Mouse (Mus musculus) myocyte (in vitro differentiated cells): ENCODE measurements around the gene Timm17b.

ENCODE experiments used
- CEBPB ChIP-seq: IDR thresholded peaks from 2 replicates; pipeline ENCODE4 v1.6.1; 2011; ENCODE audit warnings: mild to moderate bottlenecking, moderate library complexity; ENCODE audit not compliant: poor library complexity, insufficient read depth, severe bottlenecking
- E2F4 ChIP-seq: IDR thresholded peaks from one replicate; pipeline ENCODE4 v1.6.1; 2011; ENCODE audit warnings: mild to moderate bottlenecking, control low read depth, moderate library complexity; ENCODE audit not compliant: insufficient read depth
- MAX ChIP-seq: IDR thresholded peaks from one replicate; pipeline ENCODE4 v1.6.1; 2011; ENCODE audit warnings: low read depth, mild to moderate bottlenecking, control low read depth
- MYOD1 ChIP-seq, 3 experiments: IDR thresholded peaks; one replicate each; pipeline ENCODE4 v1.6.1; 2011; ENCODE audit warnings: control low read depth in 2 of 3, low read depth in 2 of 3, mild to moderate bottlenecking in 2 of 3, moderate library complexity in 1 of 3; ENCODE audit not compliant: insufficient read length in 2 of 3, control insufficient read depth in 1 of 3
- MYOG ChIP-seq, 3 experiments: IDR thresholded peaks; one replicate each; pipeline ENCODE4 v1.6.1; 2011; ENCODE audit warnings: control low read depth in 2 of 3, low read depth in 2 of 3, mild to moderate bottlenecking in 2 of 3; ENCODE audit not compliant: insufficient read length in 2 of 3, control insufficient read depth in 1 of 3, insufficient read depth in 1 of 3
- POLR2A ChIP-seq: IDR thresholded peaks from one replicate; pipeline ENCODE4 v1.6.1; 2011; ENCODE audit warnings: low read depth, mild to moderate bottlenecking, control low read depth, moderate library complexity; ENCODE audit not compliant: insufficient read length
- POLR2AphosphoS2 ChIP-seq: IDR thresholded peaks from one replicate; pipeline ENCODE4 v1.6.1; 2011; ENCODE audit warnings: low read depth, control low read depth; ENCODE audit not compliant: insufficient read length
- REST ChIP-seq: IDR thresholded peaks from one replicate; pipeline ENCODE4 v1.6.1; 2011; ENCODE audit warnings: mild to moderate bottlenecking, control low read depth, moderate library complexity; ENCODE audit not compliant: insufficient read depth, insufficient read length
- SRF ChIP-seq: IDR thresholded peaks from one replicate; pipeline ENCODE4 v1.6.1; 2011; ENCODE audit warnings: low read depth; ENCODE audit not compliant: control insufficient read depth, insufficient read length
- TCF12 ChIP-seq: IDR thresholded peaks from one replicate; pipeline ENCODE4 v1.6.1; 2011; ENCODE audit warnings: mild to moderate bottlenecking, control low read depth; ENCODE audit not compliant: poor library complexity, insufficient read depth, severe bottlenecking
- TCF3 ChIP-seq: IDR thresholded peaks from one replicate; pipeline ENCODE4 v1.6.1; 2011; ENCODE audit warnings: low read depth, control low read depth; ENCODE audit not compliant: insufficient read length
- USF1 ChIP-seq: IDR thresholded peaks from one replicate; pipeline ENCODE4 v1.6.1; 2011; ENCODE audit warnings: low read depth, mild to moderate bottlenecking, control low read depth, moderate library complexity

GRCm38 (mm10) chrX:7937667-7938066 is 38.5 kb downstream of the Timm17b start:
- TF ChIP-seq E2F4 (no peak), TCF12 (no peak), CEBPB (no peak), MYOD1 (IDR thresholded peaks at IDR 0.05; ENCODE audit: control insufficient read depth in 1 of 3, insufficient read length in 2 of 3, low read depth in 2 of 3) (no peak), POLR2AphosphoS2 (no peak), USF1 (no peak), POLR2A (no peak), MAX (no peak), SRF (no peak), REST (no peak), TCF3 (no peak), MYOG (IDR thresholded peaks at IDR 0.05; ENCODE audit: control insufficient read depth in 1 of 3, insufficient read depth in 1 of 3, insufficient read length in 2 of 3, low read depth in 2 of 3) (no peak)
